Mouse (Mus musculus): ENCODE measurements around the gene Adamts1.

Gene Adamts1

GRCm38 (mm10) chr16:85765167-85765566 lies 37.7 kb downstream of the Adamts1 start:
- no peak for DNase-seq

GRCm38 (mm10) chr16:85762052-85762665 lies 40.8 kb downstream of the Adamts1 start:
- no peak for DNase-seq

- DNase-seq, result no peak
Observed at GRCm38 (mm10) chr16:85760961-85761580, 41.8 kb downstream of the Adamts1 start.

GRCm38 (mm10) chr16:85756101-85756819 lies 46.7 kb downstream of the Adamts1 start:
- DNase-seq, result peak; percentile 32 to 55

- DNase-seq, result no peak
Observed at GRCm38 (mm10) chr16:85749335-85749734, 53.6 kb downstream of the Adamts1 start.

GRCm38 (mm10) chr16:85747589-85748360 lies 55.1 kb downstream of the Adamts1 start:
- peak in 1 of 2 experiments; percentile 24 for DNase-seq

- DNase-seq, result no peak
Observed at GRCm38 (mm10) chr16:85746386-85746785, 56.5 kb downstream of the Adamts1 start.

Measured in kidney, adult 8-10 months (tissue).